ENCODE assay signal across 8 mouse cellular contexts in genomic region chr13:91648240-91648639, GRCm38 (mm10).
DNase-seq lines count a peak whose midpoint lies in the region; ATAC-seq and TF ChIP-seq lines count a peak whose summit lies in the region.

No protein-coding gene starts in this region.

- no peaks in the 10 kb centered on the region for H3K9me3 ChIP-seq in ES-Bruce4 (replicated peaks; ENCODE audit: control insufficient read depth, insufficient read depth, low read length, poor library complexity, severe bottlenecking)
- no peaks in the 10 kb centered on the region for H3K9me3 ChIP-seq in liver, embryonic 11.5 days (ENCODE audit: control insufficient read depth, low read length)
- no peaks in the 10 kb centered on the region for H3K9me3 ChIP-seq in neural tube, embryonic 14.5 days (ENCODE audit: control insufficient read depth, low read length)

- H3K27me3 ChIP-seq in ES-Bruce4 (ENCODE audit: control insufficient read depth, insufficient read depth, low read length, poor library complexity, severe bottlenecking), result no peaks in the 10 kb centered on the region
- no peaks in the 10 kb centered on the region for H3K27me3 ChIP-seq in liver, embryonic 11.5 days (replicated peaks; ENCODE audit: control insufficient read depth, insufficient read depth, low read length)
- H3K27me3 ChIP-seq in neural tube, embryonic 14.5 days (ENCODE audit: control insufficient read depth, insufficient read depth, low read length), result no peaks in the 10 kb centered on the region

- no peak overlapping the region for H3K27ac ChIP-seq in ES-Bruce4 (ENCODE audit: insufficient read depth, low read length)
- H3K27ac ChIP-seq in liver, embryonic 11.5 days (ENCODE audit: low read depth, low read length), result no peak overlapping the region
- H3K27ac ChIP-seq in neural tube, embryonic 14.5 days (ENCODE audit: low read depth, low read length), result no peak overlapping the region

- peak; percentile 32 for DNase-seq in gastrocnemius, postnatal 14 days
- DNase-seq in gastrocnemius, postnatal 4 days (ENCODE audit: low spot score in 2 of 2), result no peak
- DNase-seq in cerebellum, adult 9-11 months, result peak; percentile 39
- DNase-seq in heart, postnatal 10 days, result peak; percentile 41 to 51
- no peak for DNase-seq in liver, embryonic 11.5 days (ENCODE audit: low spot score)

- TF ChIP-seq CTCF in ES-Bruce4 (IDR thresholded peaks at IDR 0.05; ENCODE audit: low read depth, low read length), result peak; percentile 42

- H3K4me1 ChIP-seq in ES-Bruce4 (ENCODE audit: control insufficient read depth, insufficient read depth, low read length), result no peaks in the 10 kb centered on the region
- no peaks in the 10 kb centered on the region for H3K4me1 ChIP-seq in liver, embryonic 11.5 days (replicated peaks; ENCODE audit: control insufficient read depth, insufficient read depth, low read length)
- no peaks in the 10 kb centered on the region for H3K4me1 ChIP-seq in neural tube, embryonic 14.5 days (ENCODE audit: control insufficient read depth, insufficient read depth, low read length)

- no peak overlapping the region for H3K4me2 ChIP-seq in liver, embryonic 11.5 days
- no peak overlapping the region for H3K4me2 ChIP-seq in neural tube, embryonic 14.5 days (ENCODE audit: low read depth, low read length)

- no peak for TF ChIP-seq EP300 in ES-Bruce4 (IDR thresholded peaks at IDR 0.05; ENCODE audit: insufficient read depth, low read depth, low read length)

- ATAC-seq in liver, embryonic 11.5 days (replicated peaks; ENCODE audit: low FRiP score), result peak; percentile 58; the same call in 1 of the 2 replicates
- peak; percentile 94 for ATAC-seq in neural tube, embryonic 14.5 days (ENCODE audit: low read depth)
- no peak for ATAC-seq in activated CD4-positive, CD25-positive, alpha-beta regulatory T cell, adult 4 months

- no peaks in the 10 kb centered on the region for H3K36me3 ChIP-seq in ES-Bruce4 (ENCODE audit: control insufficient read depth, insufficient read depth, low read length, poor library complexity, severe bottlenecking)
- no peaks in the 10 kb centered on the region for H3K36me3 ChIP-seq in liver, embryonic 11.5 days (ENCODE audit: control insufficient read depth, insufficient read depth, low read length)
- H3K36me3 ChIP-seq in neural tube, embryonic 14.5 days (ENCODE audit: control insufficient read depth, insufficient read depth, low read length), result no peaks in the 10 kb centered on the region

- no peak overlapping the region for H3K4me3 ChIP-seq in ES-Bruce4 (ENCODE audit: low read depth, low read length)
- no peak overlapping the region for H3K4me3 ChIP-seq in liver, embryonic 11.5 days (ENCODE audit: low read depth, low read length)
- H3K4me3 ChIP-seq in neural tube, embryonic 14.5 days (ENCODE audit: low read depth, low read length), result no peak overlapping the region

- TF ChIP-seq POLR2A in ES-Bruce4 (IDR thresholded peaks at IDR 0.05; ENCODE audit: insufficient read depth, low read length), result no peak

- H3K9ac ChIP-seq in ES-Bruce4 (ENCODE audit: low read depth, poor library complexity, severe bottlenecking), result no peak overlapping the region
- H3K9ac ChIP-seq in liver, embryonic 11.5 days (ENCODE audit: low read depth, low read length), result no peak overlapping the region
- H3K9ac ChIP-seq in neural tube, embryonic 14.5 days (replicated peaks; ENCODE audit: low read depth, low read length), result no peak overlapping the region

- intact Hi-C loops in gastrocnemius, postnatal 14 days (cut with DNase I; ENCODE audit: low total_unique reads), result loop anchor here (10.0 kb wide), 1 partner anchor 683 kb away; no protein-coding TSS in a partner anchor
- intact Hi-C loops in heart, postnatal 10 days (cut with DNase I), result no loop called here

- WGBS in liver, embryonic 11.5 days, result 54% methylated on average over 6 of the region's 6 CpGs
- WGBS in neural tube, embryonic 14.5 days, result 30% methylated on average over 6 of the region's 6 CpGs

Comparison
In these comparisons a context has a peak if more than half of its experiments do, and no peak if none do; other contexts are left out.
1. DNase-seq: peak in gastrocnemius, postnatal 14 days (single experiment), cerebellum, adult 9-11 months (single experiment) and heart, postnatal 10 days (2 of 2); none in gastrocnemius, postnatal 4 days (0 of 2) and liver, embryonic 11.5 days (single experiment).